Mouse (Mus musculus) C2C12 (cell line): ENCODE data around the gene Apoa4.
A peak's percentile ranks its signal among the peaks of the same experiment; 100 is the strongest.

Source experiments
- CEBPB ChIP-seq: IDR thresholded peaks from one replicate; pipeline ENCODE4 v1.6.1; 2011; ENCODE audit warnings: low read depth, mild to moderate bottlenecking, control low read depth, moderate library complexity
- CTCF ChIP-seq: IDR thresholded peaks from one replicate; pipeline ENCODE4 v1.5.1; 2011; ENCODE audit not compliant: control insufficient read depth, insufficient read depth, insufficient read length
- FOSL1 ChIP-seq: IDR thresholded peaks from one replicate; pipeline ENCODE4 v1.8.0; 2011; ENCODE audit warnings: mild to moderate bottlenecking, low read length; ENCODE audit not compliant: poor library complexity, insufficient read depth, severe bottlenecking
- MAX ChIP-seq: IDR thresholded peaks from one replicate; pipeline ENCODE4 v1.6.1; 2011; ENCODE audit warnings: mild to moderate bottlenecking, control low read depth
- MYOD1 ChIP-seq: IDR thresholded peaks from one replicate; pipeline ENCODE4 v1.6.1; 2011; ENCODE audit warnings: low read depth; ENCODE audit not compliant: control insufficient read depth, insufficient read length
- MYOG ChIP-seq: IDR thresholded peaks from one replicate; pipeline ENCODE4 v1.6.1; 2011; ENCODE audit not compliant: control insufficient read depth, insufficient read length; ENCODE audit errors: extremely low read depth
- USF1 ChIP-seq: IDR thresholded peaks from one replicate; pipeline ENCODE4 v1.6.1; 2011; ENCODE audit warnings: low read depth, mild to moderate bottlenecking, control low read depth, moderate library complexity

GRCm38 (mm10) chr9:46272677-46273454 is 32.4 kb downstream of the Apoa4 start, which contains the start of gene Zpr1:
- TF ChIP-seq CTCF: no peak
- TF ChIP-seq FOSL1: no peak
- no peak for TF ChIP-seq CEBPB
- TF ChIP-seq MYOG: no peak
- TF ChIP-seq USF1: no peak
- TF ChIP-seq MYOD1: no peak
- peak; percentile 60 for TF ChIP-seq MAX
